Mouse (Mus musculus) forebrain, embryonic 10.5 days (tissue): ENCODE measurements at regions not wholly inside any gene's neighbourhood (a gene's known extent, or its start where the extent isn't known, plus 50 kb on each side); places are given as distances from the start of the nearest gene placed in this dataset.

Experiments
- DNase-seq: peaks from one replicate; pipeline ENCODE4 v3.0.0-alpha.2; 2017; ENCODE audit warnings: low spot score; ENCODE audit errors: extremely low spot score
- H3K27ac ChIP-seq: fragments of 300-500 bp; sonication (generic); 2 replicates; pipeline ENCODE4 v1.5.1; 2016; ENCODE audit warnings: mild to moderate bottlenecking
- H3K27me3 ChIP-seq: fragments of 300-500 bp; sonication (generic); 2 replicates; pipeline ENCODE4 v1.6.1; 2016; ENCODE audit warnings: mild to moderate bottlenecking; ENCODE audit not compliant: poor library complexity, severe bottlenecking
- H3K36me3 ChIP-seq: fragments of 300-500 bp; sonication (generic); replicated peaks from 2 replicates; pipeline ENCODE4 v1.6.1; 2016; ENCODE audit warnings: mild to moderate bottlenecking, moderate library complexity
- H3K4me1 ChIP-seq: fragments of 300-500 bp; sonication (generic); 2 replicates; pipeline ENCODE4 v1.6.1; 2016
- H3K4me3 ChIP-seq: fragments of 300-500 bp; sonication (generic); 2 replicates; pipeline ENCODE4 v1.5.1; 2016; ENCODE audit warnings: mild to moderate bottlenecking, moderate library complexity
- H3K9me3 ChIP-seq: fragments of 300-500 bp; sonication (generic); 2 replicates; pipeline ENCODE4 v1.6.1; 2016; ENCODE audit warnings: mild to moderate bottlenecking, moderate library complexity
- WGBS: fragments of 180-500 bp; shearing (Covaris S2); methylation state at CpG from one replicate; pipeline ENCODE4 v1.1.7; 2016; 5-methylcytosine and 5-hydroxymethylcytosine counted together

DNA sequence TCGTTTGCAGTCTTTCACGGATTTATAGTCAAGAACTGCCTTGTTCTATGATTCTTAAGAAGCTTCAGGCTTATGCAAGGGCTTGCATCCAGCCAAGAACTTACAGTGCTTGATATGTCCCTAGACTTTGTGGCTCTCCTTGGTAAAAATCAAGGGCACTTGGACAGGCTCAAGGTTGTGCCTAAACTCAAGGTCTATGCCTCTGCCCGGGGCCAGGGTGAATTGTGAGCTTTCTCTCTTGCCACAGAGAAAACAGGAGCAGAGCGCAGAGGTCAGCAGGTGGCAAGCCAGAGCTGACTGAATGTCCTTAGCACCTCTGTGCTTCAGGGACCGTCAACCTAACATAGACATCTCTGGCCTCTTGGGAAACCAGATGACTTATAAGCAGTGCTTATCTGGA, 413.2 kb downstream of the Ate1 start:
- no peak for DNase-seq
- 85% methylated on average over 5 of the region's 5 CpGs for WGBS
- Histone ChIP-seq H3K9me3 (no peaks in the 10 kb centered on the region), H3K36me3 (no peaks in the 10 kb centered on the region), H3K27ac (no peak overlapping the region), H3K4me1 (peaks cover 17% of the 10 kb centered on the region), H3K4me3 (no peak overlapping the region), H3K27me3 (no peaks in the 10 kb centered on the region)

DNA sequence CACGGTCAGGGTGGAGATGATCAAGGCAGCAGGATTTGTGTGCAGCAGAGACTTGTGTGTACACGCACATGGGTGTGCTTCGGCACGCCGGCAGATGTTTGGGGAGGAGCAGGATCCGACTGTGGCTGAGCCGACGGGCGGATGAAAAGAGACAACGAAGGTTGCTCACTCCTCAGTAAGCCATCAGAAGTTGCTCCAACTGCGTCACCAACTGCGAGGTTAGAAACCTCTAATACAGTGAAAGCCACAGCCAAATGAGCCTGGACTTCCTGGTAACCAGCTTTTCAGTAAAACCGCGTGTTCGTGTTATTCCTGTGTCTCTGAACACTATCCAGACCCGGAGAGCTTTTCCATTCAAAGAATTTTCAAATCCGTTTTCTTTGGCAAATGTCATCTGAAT, 411.8 kb downstream of the Ate1 start:
- Histone ChIP-seq H3K27ac (no peak overlapping the region), H3K36me3 (no peaks in the 10 kb centered on the region), H3K27me3 (no peaks in the 10 kb centered on the region), H3K4me1 (peaks cover 17% of the 10 kb centered on the region), H3K9me3 (no peaks in the 10 kb centered on the region), H3K4me3 (no peak overlapping the region)
- 94% methylated on average over 17 of the region's 17 CpGs for WGBS
- no peak for DNase-seq
